Mouse (Mus musculus): Measurements from ENCODE around the gene Col26a1. TPM values are rescaled to one million over a fixed set of nuclear protein-coding genes. Genes with fewer than 3 reads are reported as not detected.

The Col26a1 gene
- polyA plus RNA-seq, 1 experiment from 2014 or later = 67.9 TPM

DNA sequence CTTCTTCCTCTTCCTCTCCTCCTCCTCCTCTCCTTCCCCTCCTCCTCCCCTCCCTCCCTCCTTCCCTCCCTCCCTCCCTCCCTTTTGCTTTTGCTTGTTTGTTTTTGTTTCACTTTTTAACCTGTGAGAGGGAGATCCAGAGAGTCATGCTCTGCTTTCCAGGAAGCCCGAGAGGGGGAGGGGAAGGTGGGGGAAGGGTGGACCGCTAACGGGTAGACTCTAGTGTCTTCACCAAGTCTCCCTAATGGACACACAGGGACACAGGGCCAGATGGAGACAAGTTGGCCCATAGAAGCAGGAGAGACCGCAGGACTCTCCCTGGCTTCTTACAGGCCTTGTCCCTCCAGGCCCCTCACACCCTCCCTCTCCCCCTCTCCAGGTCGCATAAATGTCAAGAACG lies 188.0 kb downstream of the Col26a1 start:
- 69% methylated on average over 6 of the region's 6 CpGs for WGBS

DNA sequence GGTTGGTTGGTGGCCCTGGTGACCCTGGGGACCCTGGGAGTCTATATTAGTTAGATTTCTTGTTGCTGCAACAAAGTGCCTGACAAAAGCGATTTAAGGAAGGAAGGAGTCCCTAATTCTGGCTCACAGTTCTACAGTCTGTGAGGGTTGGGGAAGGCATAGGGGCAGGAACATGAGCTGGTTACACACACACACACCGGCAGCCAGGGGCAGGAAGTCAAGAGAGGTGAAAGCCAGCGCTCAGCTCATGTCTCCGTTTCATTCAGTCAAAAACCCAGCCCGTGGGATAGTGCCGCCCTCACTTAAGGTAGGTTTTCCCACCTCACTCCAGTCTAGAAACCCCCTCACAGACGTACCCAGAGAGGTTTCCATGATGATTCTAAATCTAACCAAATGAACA lies 189.6 kb downstream of the Col26a1 start:
- no peaks in the 10 kb centered on the region for H3K9me3 ChIP-seq
- H3K4me2 ChIP-seq (replicated peaks) = no peak overlapping the region
- no peaks in the 10 kb centered on the region for H3K4me1 ChIP-seq
- H3K9ac ChIP-seq = no peak overlapping the region
- H3K36me3 ChIP-seq = no peaks in the 10 kb centered on the region
- no peak for ATAC-seq (ENCODE audit: low FRiP score, low read depth)
- WGBS = 80% methylated on average over 7 of the region's 7 CpGs
- H3K4me3 ChIP-seq = no peak overlapping the region
- no peak overlapping the region for H3K27ac ChIP-seq
- H3K27me3 ChIP-seq (replicated peaks) = no peaks in the 10 kb centered on the region

More for the DNA sequence above, 188.0 kb downstream of the Col26a1 start:
- no peak for ATAC-seq (ENCODE audit: low FRiP score, low read depth)
- H3K27ac ChIP-seq = no peak overlapping the region
- H3K36me3 ChIP-seq = no peaks in the 10 kb centered on the region
- H3K27me3 ChIP-seq (replicated peaks) = no peaks in the 10 kb centered on the region
- H3K4me3 ChIP-seq = no peak overlapping the region
- H3K4me2 ChIP-seq (replicated peaks) = no peak overlapping the region
- no peak overlapping the region for H3K9ac ChIP-seq
- H3K4me1 ChIP-seq = no peaks in the 10 kb centered on the region
- no peaks in the 10 kb centered on the region for H3K9me3 ChIP-seq

DNA sequence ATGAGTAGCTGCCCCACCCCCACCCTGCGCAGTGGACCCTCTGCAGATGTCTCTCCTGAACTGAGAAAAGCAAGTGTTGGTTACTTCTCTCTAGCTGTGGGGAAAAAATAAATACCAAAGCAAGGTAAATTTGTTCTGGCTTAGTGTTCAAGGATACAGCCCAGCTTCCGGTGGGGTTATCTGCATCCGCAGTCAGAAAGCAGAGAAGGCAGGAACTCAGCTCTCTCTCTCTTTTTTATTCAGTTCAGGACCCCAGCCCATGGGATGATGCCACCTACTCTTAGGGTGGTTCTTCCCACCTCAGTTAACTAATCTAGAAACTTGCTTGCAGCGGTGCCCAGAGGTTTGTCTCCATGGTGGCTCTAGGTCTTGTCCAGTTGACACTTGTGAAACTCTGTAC lies 190.2 kb downstream of the Col26a1 start, which contains the start of gene Myl10:
TSS of gene Myl10 (plus strand) at position 363 of the 400 bp plus-strand sequence.
- no peak within 1 kb of the TSS for H3K4me2 ChIP-seq (replicated peaks)
- no peak for ATAC-seq (ENCODE audit: low FRiP score, low read depth)
- H3K36me3 ChIP-seq = no peaks in the 10 kb centered on the region
- no peaks in the 10 kb centered on the region for H3K4me1 ChIP-seq
- no peak within 1 kb of the TSS for H3K27ac ChIP-seq
- 88% methylated on average over 4 of the region's 4 CpGs for WGBS
- no peak within 1 kb of the TSS for H3K4me3 ChIP-seq
- no peaks in the 10 kb centered on the region for H3K9me3 ChIP-seq
- no peak within 1 kb of the TSS for H3K9ac ChIP-seq
- H3K27me3 ChIP-seq (replicated peaks) = no peaks in the 10 kb centered on the region

Other genes with a start within 250 kb of the Col26a1 start
- not detected in 2 replicates for gene Myl10, start 190.1 kb downstream of the Col26a1 start, polyA plus RNA-seq (2016; fragmentation: Nextera tagmentation; extraction: Ambion mirVana)
- gene Ift22, start 24.9 kb upstream of the Col26a1 start, polyA plus RNA-seq (2016; fragmentation: Nextera tagmentation; extraction: Ambion mirVana) = 98.2 and 106 TPM in 2 replicates
- 304 and 321 TPM in 2 replicates for gene Fis1, start 70.1 kb upstream of the Col26a1 start, polyA plus RNA-seq (2016; fragmentation: Nextera tagmentation; extraction: Ambion mirVana)
- gene Cldn15, start 83.4 kb upstream of the Col26a1 start, polyA plus RNA-seq (2016; fragmentation: Nextera tagmentation; extraction: Ambion mirVana) = 0.27 and 0.30 TPM in 2 replicates
- gene Plod3, start 103.8 kb upstream of the Col26a1 start, polyA plus RNA-seq (2016; fragmentation: Nextera tagmentation; extraction: Ambion mirVana) = 38.4 and 39.8 TPM in 2 replicates
- gene Znhit1, start 104.8 kb upstream of the Col26a1 start, polyA plus RNA-seq (2016; fragmentation: Nextera tagmentation; extraction: Ambion mirVana) = 103 and 109 TPM in 2 replicates
- gene Vgf, start 143.2 kb upstream of the Col26a1 start, polyA plus RNA-seq (2016; fragmentation: Nextera tagmentation; extraction: Ambion mirVana) = 3.6 and 4.5 TPM in 2 replicates
- gene Ap1s1, start 162.9 kb upstream of the Col26a1 start, polyA plus RNA-seq (2016; fragmentation: Nextera tagmentation; extraction: Ambion mirVana) = 193 and 198 TPM in 2 replicates
- 0.11 and 0.23 TPM in 2 replicates for gene Serpine1, start 189.1 kb upstream of the Col26a1 start, polyA plus RNA-seq (2016; fragmentation: Nextera tagmentation; extraction: Ambion mirVana)
- 4.3 and 5.3 TPM in 2 replicates for gene Trim56, start 233.0 kb upstream of the Col26a1 start, polyA plus RNA-seq (2016; fragmentation: Nextera tagmentation; extraction: Ambion mirVana)

All from neural tube, embryonic 12.5 days (tissue).